Comparison of ENCODE assay signal across 8 mouse cellular contexts in the genomic region with DNA sequence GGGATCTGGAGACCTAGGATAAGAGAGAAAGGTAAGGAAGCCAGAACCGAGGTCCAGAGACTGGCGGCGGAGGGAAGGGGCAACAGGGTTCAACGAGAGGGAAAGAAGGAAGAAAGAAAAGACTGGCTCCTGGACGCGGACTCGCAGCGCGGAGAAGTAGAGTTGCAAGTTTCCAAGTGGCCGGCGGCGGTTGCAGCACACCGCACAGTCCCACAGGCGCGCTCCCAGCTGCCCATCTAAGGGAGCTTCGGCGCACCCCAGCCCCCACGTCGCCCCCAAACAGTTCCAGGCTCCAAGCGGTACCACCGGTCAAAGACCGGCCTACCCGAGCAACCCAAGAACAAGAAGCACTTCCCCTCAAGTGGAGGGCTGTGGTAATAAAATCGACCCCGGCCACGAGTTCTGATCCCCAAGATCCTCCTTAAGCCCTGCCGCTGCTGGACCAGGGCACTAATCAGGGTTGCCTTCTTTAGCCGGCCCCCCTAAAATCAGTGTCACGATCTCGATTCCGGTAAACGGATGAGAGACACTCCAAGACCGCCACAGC. TPM values are rescaled to one million over a fixed set of nuclear protein-coding genes. Genes with fewer than 3 reads are reported as not detected.
A peak's percentile ranks its signal among the peaks of the same experiment; 100 is the strongest.
DNase-seq lines count a peak whose midpoint lies in the region; ATAC-seq and TF ChIP-seq lines count a peak whose summit lies in the region.

No protein-coding gene starts in this region.

- H3K9ac ChIP-seq in ES-E14 (ENCODE audit: insufficient read depth, low read depth, low read length, poor library complexity, severe bottlenecking) = peak overlapping the region; percentile 88
- peak overlapping the region; percentile 84 for H3K9ac ChIP-seq in forebrain, embryonic 13.5 days
- peak overlapping the region; percentile 40; the same call in 1 of the 2 replicates for H3K9ac ChIP-seq in intestine, postnatal 0 days (ENCODE audit: low read depth, low read length)

- H3K9me3 ChIP-seq in ES-E14 (ENCODE audit: control insufficient read depth, insufficient read depth, low read depth, low read length) = no peaks in the 10 kb centered on the region
- no peaks in the 10 kb centered on the region; the same call in 1 of the 2 replicates for H3K9me3 ChIP-seq in forebrain, embryonic 13.5 days (replicated peaks)
- no peaks in the 10 kb centered on the region for H3K9me3 ChIP-seq in intestine, postnatal 0 days (ENCODE audit: control insufficient read depth)

- H3K27ac ChIP-seq in ES-E14 (ENCODE audit: insufficient read depth, low read depth, low read length, poor library complexity, severe bottlenecking) = peak overlapping the region; percentile 81
- H3K27ac ChIP-seq in forebrain, embryonic 13.5 days = peak overlapping the region; percentile 95
- peak overlapping the region; percentile 54; the same call in 1 of the 2 replicates for H3K27ac ChIP-seq in intestine, postnatal 0 days (ENCODE audit: low read depth, low read length)

- DNase-seq in gastrocnemius, postnatal 10 days = peak; percentile 51
- no peak for DNase-seq in gastrocnemius, postnatal 36 days
- DNase-seq in ES-E14 (ENCODE audit: low read depth, low spot score) = no peak
- DNase-seq in neural tube, embryonic 10.5 days (ENCODE audit: extremely low spot score, low spot score) = peak; percentile 71
- DNase-seq in spleen, postnatal 36 days (ENCODE audit: low spot score in 2 of 2) = no peak

- peak overlapping the region; percentile 84 to 86 for H3K4me3 ChIP-seq in ES-E14 (ENCODE audit: insufficient read depth in 1 of 2, low read depth in 1 of 2, low read length in 2 of 2, poor library complexity in 1 of 2, severe bottlenecking in 1 of 2)
- H3K4me3 ChIP-seq in forebrain, embryonic 13.5 days = peak overlapping the region; percentile 59
- peak overlapping the region; percentile 53 for H3K4me3 ChIP-seq in intestine, postnatal 0 days (ENCODE audit: low read depth, low read length)

- in situ Hi-C loops in ES-E14 (cut with MboI; ENCODE audit: low sequenced_read_pairs in 2 of 2, unreplicated experiment in 2 of 2) = loop anchor here in 1 of 2 experiments (25.0 kb wide), 1 partner anchor 415 kb away; the partner anchor contains the start of gene Tfcp2l1

- TF ChIP-seq CTCF in intestine, postnatal 0 days (IDR thresholded peaks at IDR 0.05; ENCODE audit: low read depth) = no peak

- no peak for ATAC-seq in forebrain, embryonic 13.5 days
- ATAC-seq in intestine, postnatal 0 days = no peak
- ATAC-seq in megakaryocyte-erythroid progenitor cell, adult 5-6 weeks (replicated peaks; ENCODE audit: low FRiP score, low TSS enrichment, poor library complexity, severe bottlenecking) = no peak

- no peaks in the 10 kb centered on the region for H3K36me3 ChIP-seq in ES-E14 (ENCODE audit: control insufficient read depth, insufficient read depth, low read length, poor library complexity, severe bottlenecking)
- no peaks in the 10 kb centered on the region for H3K36me3 ChIP-seq in forebrain, embryonic 13.5 days (ENCODE audit: poor library complexity, severe bottlenecking)
- H3K36me3 ChIP-seq in intestine, postnatal 0 days (ENCODE audit: control insufficient read depth, insufficient read depth) = no peaks in the 10 kb centered on the region

- peaks cover 19% of the 10 kb centered on the region for H3K27me3 ChIP-seq in forebrain, embryonic 13.5 days
- H3K27me3 ChIP-seq in intestine, postnatal 0 days (replicated peaks; ENCODE audit: control insufficient read depth, insufficient read depth, low read length) = peaks cover 49% of the 10 kb centered on the region

- peak overlapping the region; percentile 91 for H3K4me2 ChIP-seq in forebrain, embryonic 13.5 days
- peak overlapping the region; percentile 77 for H3K4me2 ChIP-seq in intestine, postnatal 0 days (replicated peaks; ENCODE audit: low read depth)

- peaks cover 15 to 22% of the 10 kb centered on the region in 2 experiments for H3K4me1 ChIP-seq in ES-E14 (ENCODE audit: control insufficient read depth in 2 of 2, insufficient read depth in 2 of 2, low read length in 2 of 2, poor library complexity in 1 of 2)
- peaks cover 70% of the 10 kb centered on the region for H3K4me1 ChIP-seq in forebrain, embryonic 13.5 days
- no peaks in the 10 kb centered on the region for H3K4me1 ChIP-seq in intestine, postnatal 0 days (replicated peaks; ENCODE audit: control insufficient read depth, insufficient read depth, low read length)

- under 1% methylated on average over 33 of the region's 33 CpGs for WGBS in forebrain, embryonic 13.5 days
- under 1% methylated on average over 33 of the region's 33 CpGs for WGBS in intestine, postnatal 0 days

- intact Hi-C loops in gastrocnemius, postnatal 36 days (cut with DNase I) = loop anchor here (5.0 to 10.0 kb wide), 2 partner anchors 50 to 198 kb away; no protein-coding TSS in a partner anchor

TF ChIP-seq in ES-E14, 5 proteins besides CTCF, POLR2A, EP300 and RAD21:
- TF ChIP-seq ZNF384 (IDR thresholded peaks at IDR 0.05; ENCODE audit: low read depth, low read length) = no peak
- no peak for TF ChIP-seq ZC3H11A (IDR thresholded peaks at IDR 0.05; ENCODE audit: borderline replicate concordance, low read depth, low read length)
- no peak for TF ChIP-seq HCFC1 (IDR thresholded peaks at IDR 0.05; ENCODE audit: borderline replicate concordance, insufficient read depth, low read length)
- TF ChIP-seq MAFK (IDR thresholded peaks at IDR 0.05; ENCODE audit: insufficient read depth, low read depth, low read length) = no peak
- no peak for TF ChIP-seq CHD2 (IDR thresholded peaks at IDR 0.05; ENCODE audit: low read depth, low read length)

RNA-seq across cellular contexts. Expression of gene Gli2, which starts 0.7 kb away (rescaled TPM):
- total RNA-seq in gastrocnemius, postnatal 10 days (2021) = 1 to 10 TPM; 3.4 to 5.4 TPM
- total RNA-seq in gastrocnemius, postnatal 36 days (2021) = 1 to 10 TPM; 1.1 to 2.0 TPM
- total RNA-seq in ES-E14 (2012; rRNA removed) = 9.8 and 12.2 TPM in 2 replicates
- 5.6 and 6.5 TPM in 2 replicates for polyA plus RNA-seq in forebrain, embryonic 13.5 days (2015; fragmentation: Nextera tagmentation; extraction: Ambion mirVana)
- 2.1 and 3.8 TPM in 2 replicates for polyA plus RNA-seq in intestine, postnatal 0 days (2015; fragmentation: Nextera tagmentation; extraction: Ambion mirVana)
- not detected in 2 replicates for total RNA-seq in megakaryocyte-erythroid progenitor cell, adult 5-6 weeks (2014; fragmentation: Nextera tagmentation)
- not detected in 2 replicates for total RNA-seq in megakaryocyte-erythroid progenitor cell, adult 5-6 weeks (2017)

Comparison
In these comparisons a context has a peak if more than half of its experiments do, and no peak if none do; other contexts are left out.
1. DNase-seq: peak in gastrocnemius, postnatal 10 days (single experiment) and neural tube, embryonic 10.5 days (single experiment); none in gastrocnemius, postnatal 36 days (0 of 2), ES-E14 (single experiment) and spleen, postnatal 36 days (0 of 2).
2. Peak in every context shown above with its lines, with median percentiles within 50 percentile points of each other: H3K27ac ChIP-seq, H3K4me3 ChIP-seq and H3K9ac ChIP-seq.